Mouse (Mus musculus) erythroblast, embryonic 14.5 days (primary cell): Measurements from ENCODE around the gene Trpc6.

Experiments
- GATA1 ChIP-seq: IDR thresholded peaks from 2 replicates; pipeline ENCODE4 v1.6.1; 2012; ENCODE audit warnings: low read length, inconsistent platforms, mixed read lengths
- TAL1 ChIP-seq: IDR thresholded peaks from 3 replicates; pipeline ENCODE4 v1.6.1; 2012; ENCODE audit warnings: low read length, inconsistent platforms, mixed read lengths

GRCm38 (mm10) chr9:8520911-8521310, 23.0 kb upstream of the Trpc6 start:
- TF ChIP-seq GATA1 (no peak), TAL1 (no peak)
